In genomic region chr13:64275754-64276127, GRCm38 (mm10) we compare ENCODE assay signal across 9 mouse cellular contexts. TPM values are rescaled to one million over a fixed set of nuclear protein-coding genes. Genes with fewer than 3 reads are reported as not detected.
DNase-seq lines count a peak whose midpoint lies in the region; ATAC-seq lines count a peak whose summit lies in the region.
"Had no signal": no experiment of that assay in that cellular context is flagged by ENCODE, and none has a peak within 500 bp of the region (broad histone marks: within the 10 kb centered on the region; RNA-seq: fewer than 3 reads in every experiment).

No protein-coding gene starts in this region.

- WGBS in lung, embryonic 15.5 days: 21% methylated on average over 9 of the region's 9 CpGs
- WGBS in forebrain, embryonic 10.5 days: 10% methylated on average over 9 of the region's 9 CpGs
- whole genome bisulfite sequencing in limb, embryonic 13.5 days: 20% methylated on average over 9 of the region's 9 CpGs
- 18% methylated on average over 9 of the region's 9 CpGs for WGBS in stomach, embryonic 14.5 days

- no peak overlapping the region for H3K9ac ChIP-seq in lung, embryonic 15.5 days
- H3K9ac ChIP-seq in limb, embryonic 13.5 days: peak overlapping the region; percentile 69
- 0 out of 2 replicates have a peak overlapping the region, but pooled peaks have one; percentile 76 for H3K9ac ChIP-seq in stomach, embryonic 14.5 days (replicated peaks; ENCODE audit: low read depth, low read length)

- H3K4me2 ChIP-seq in lung, embryonic 15.5 days: peak overlapping the region; percentile 100
- H3K4me2 ChIP-seq in limb, embryonic 13.5 days (replicated peaks): peak overlapping the region; percentile 99
- peak overlapping the region; percentile 100 for H3K4me2 ChIP-seq in stomach, embryonic 14.5 days (replicated peaks; ENCODE audit: low read depth, low read length)

- H3K27ac ChIP-seq in lung, embryonic 15.5 days: no peak overlapping the region
- H3K27ac ChIP-seq in forebrain, embryonic 10.5 days: peak overlapping the region; percentile 90
- H3K27ac ChIP-seq in limb, embryonic 13.5 days: no peak overlapping the region
- peak overlapping the region; percentile 24; the same call in 1 of the 2 replicates for H3K27ac ChIP-seq in stomach, embryonic 14.5 days (ENCODE audit: low read length)

- peaks cover 4% of the 10 kb centered on the region; the same call in 1 of the 2 replicates for H3K27me3 ChIP-seq in lung, embryonic 15.5 days
- peaks cover 34% of the 10 kb centered on the region for H3K27me3 ChIP-seq in forebrain, embryonic 10.5 days (ENCODE audit: poor library complexity, severe bottlenecking)
- 0 out of 2 replicates have a peak, but pooled peaks cover 5% of the 10 kb centered on the region for H3K27me3 ChIP-seq in limb, embryonic 13.5 days
- no peaks in the 10 kb centered on the region for H3K27me3 ChIP-seq in stomach, embryonic 14.5 days (ENCODE audit: control insufficient read depth, insufficient read depth, low read length)

- no peaks in the 10 kb centered on the region for H3K36me3 ChIP-seq in lung, embryonic 15.5 days
- no peaks in the 10 kb centered on the region for H3K36me3 ChIP-seq in forebrain, embryonic 10.5 days (replicated peaks)
- no peaks in the 10 kb centered on the region for H3K36me3 ChIP-seq in limb, embryonic 13.5 days
- H3K36me3 ChIP-seq in stomach, embryonic 14.5 days (ENCODE audit: control insufficient read depth, insufficient read depth, low read length): no peaks in the 10 kb centered on the region

- no peaks in the 10 kb centered on the region for H3K9me3 ChIP-seq in lung, embryonic 15.5 days
- H3K9me3 ChIP-seq in forebrain, embryonic 10.5 days: no peaks in the 10 kb centered on the region
- H3K9me3 ChIP-seq in limb, embryonic 13.5 days: no peaks in the 10 kb centered on the region
- no peaks in the 10 kb centered on the region for H3K9me3 ChIP-seq in stomach, embryonic 14.5 days (ENCODE audit: control insufficient read depth, low read depth, low read length)

- ATAC-seq in lung, embryonic 15.5 days (ENCODE audit: borderline replicate concordance, extremely low read depth, low FRiP score, low TSS enrichment): no peak
- 0 out of 2 replicates have a peak, but pooled peaks have one; percentile 2 for ATAC-seq in limb, embryonic 13.5 days (ENCODE audit: low FRiP score, low read depth)
- ATAC-seq in stomach, embryonic 14.5 days (ENCODE audit: insufficient number of reproducible peaks, insufficient read depth, low FRiP score, low read depth): no peak; the same call in 1 of the 2 replicates

- peak overlapping the region; percentile 81 for H3K4me3 ChIP-seq in lung, embryonic 15.5 days
- H3K4me3 ChIP-seq in forebrain, embryonic 10.5 days: peak overlapping the region; percentile 84
- H3K4me3 ChIP-seq in limb, embryonic 13.5 days: peak overlapping the region; percentile 85
- peak overlapping the region; percentile 78 for H3K4me3 ChIP-seq in stomach, embryonic 14.5 days (ENCODE audit: low read depth, low read length)

- H3K4me1 ChIP-seq in lung, embryonic 15.5 days: peaks cover 25% of the 10 kb centered on the region
- H3K4me1 ChIP-seq in forebrain, embryonic 10.5 days: peaks cover 26% of the 10 kb centered on the region
- H3K4me1 ChIP-seq in limb, embryonic 13.5 days: peaks cover 8% of the 10 kb centered on the region
- H3K4me1 ChIP-seq in stomach, embryonic 14.5 days (ENCODE audit: control insufficient read depth, insufficient read depth, low read length): peaks cover 8% of the 10 kb centered on the region; the same call in 1 of the 2 replicates

- no peak for DNase-seq in lung, postnatal 10 days
- no peak for DNase-seq in forebrain, embryonic 10.5 days (ENCODE audit: extremely low spot score, low spot score)
- no peak for DNase-seq in urinary bladder, postnatal 10 days (ENCODE audit: low spot score)
- no peak for DNase-seq in frontal cortex, postnatal 14 days (ENCODE audit: low spot score in 2 of 2)
- no peak for DNase-seq in right cerebral cortex, adult 18-20 months
- DNase-seq: right cerebral cortex, postnatal 25 days had no signal

RNA-seq across cellular contexts. Expression of gene Cdc14b, which starts 0.7 kb away (rescaled TPM):
- 12.4 and 13.5 TPM in 2 replicates for polyA plus RNA-seq in lung, embryonic 15.5 days (2015; fragmentation: Nextera tagmentation; extraction: Ambion mirVana)
- 18.8 TPM in 2 replicates for polyA plus RNA-seq in forebrain, embryonic 10.5 days (2016; fragmentation: Nextera tagmentation; extraction: Ambion mirVana)
- polyA plus RNA-seq in limb, embryonic 13.5 days (2015; fragmentation: Nextera tagmentation; extraction: Ambion mirVana): 17.0 and 22.0 TPM in 2 replicates
- polyA plus RNA-seq in stomach, embryonic 14.5 days (2014; fragmentation: Nextera tagmentation; extraction: Ambion mirVana): 43.9 and 46.0 TPM in 2 replicates

RNA-seq across cellular contexts. Expression of gene Aaed1, which starts 36.8 kb away (rescaled TPM):
- polyA plus RNA-seq in lung, embryonic 15.5 days (2015; fragmentation: Nextera tagmentation; extraction: Ambion mirVana): 56.5 and 60.2 TPM in 2 replicates
- 26.3 and 27.2 TPM in 2 replicates for polyA plus RNA-seq in forebrain, embryonic 10.5 days (2016; fragmentation: Nextera tagmentation; extraction: Ambion mirVana)
- polyA plus RNA-seq in limb, embryonic 13.5 days (2015; fragmentation: Nextera tagmentation; extraction: Ambion mirVana): 38.9 and 41.4 TPM in 2 replicates
- 62.3 and 68.3 TPM in 2 replicates for polyA plus RNA-seq in stomach, embryonic 14.5 days (2014; fragmentation: Nextera tagmentation; extraction: Ambion mirVana)

Comparison
In these comparisons a context has a peak if more than half of its experiments do, and no peak if none do; other contexts are left out.
1. H3K27ac ChIP-seq: peak in forebrain, embryonic 10.5 days (single experiment) and stomach, embryonic 14.5 days (single experiment); none in lung, embryonic 15.5 days (single experiment) and limb, embryonic 13.5 days (single experiment).
2. Peak in every context shown above with its lines, with median percentiles within 50 percentile points of each other: H3K4me2 ChIP-seq and H3K4me3 ChIP-seq.